Mouse (Mus musculus): ENCODE data around the gene Psmb8.

Psmb8 gene

DNA sequence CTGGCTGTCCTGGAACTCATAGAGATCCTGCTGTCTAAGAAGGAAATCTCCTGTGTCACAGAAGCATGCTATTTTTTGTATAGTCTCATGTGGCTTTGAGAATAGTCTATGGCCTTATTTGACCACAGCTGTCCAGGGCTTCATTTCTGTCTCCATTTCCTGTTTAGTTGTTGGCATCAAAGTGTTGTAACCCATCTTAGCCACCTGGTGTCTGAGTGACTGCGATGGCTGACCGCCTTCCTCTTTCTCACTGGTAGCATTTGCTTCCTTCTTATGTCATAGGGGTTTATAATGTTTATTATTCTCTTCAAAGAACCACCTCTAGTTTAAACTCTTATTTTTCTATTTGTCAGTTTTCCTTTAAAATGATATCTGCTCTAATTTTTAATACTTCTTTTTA lies 51.2 kb downstream of the Psmb8 start:
- no peak for DNase-seq (ENCODE audit: low spot score)

DNA sequence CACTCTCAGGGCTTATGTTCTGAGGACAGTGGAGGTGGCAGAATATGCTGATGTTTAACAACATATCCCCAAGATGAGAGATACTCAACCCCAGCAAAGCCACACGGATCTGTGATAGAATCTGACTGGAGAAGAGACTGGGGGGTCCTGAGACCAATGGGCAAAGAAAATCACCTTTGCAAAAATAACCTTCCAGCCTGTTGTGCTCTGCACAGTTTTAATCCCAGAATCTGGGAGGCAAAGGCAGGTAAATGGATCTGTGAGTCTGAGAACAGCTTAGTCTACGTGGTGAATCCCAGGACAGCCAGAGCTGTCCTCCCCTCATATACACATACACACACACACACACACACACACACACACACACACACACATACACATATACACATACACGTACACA lies 51.8 kb downstream of the Psmb8 start:
- DNase-seq (ENCODE audit: low spot score) = no peak

DNA sequence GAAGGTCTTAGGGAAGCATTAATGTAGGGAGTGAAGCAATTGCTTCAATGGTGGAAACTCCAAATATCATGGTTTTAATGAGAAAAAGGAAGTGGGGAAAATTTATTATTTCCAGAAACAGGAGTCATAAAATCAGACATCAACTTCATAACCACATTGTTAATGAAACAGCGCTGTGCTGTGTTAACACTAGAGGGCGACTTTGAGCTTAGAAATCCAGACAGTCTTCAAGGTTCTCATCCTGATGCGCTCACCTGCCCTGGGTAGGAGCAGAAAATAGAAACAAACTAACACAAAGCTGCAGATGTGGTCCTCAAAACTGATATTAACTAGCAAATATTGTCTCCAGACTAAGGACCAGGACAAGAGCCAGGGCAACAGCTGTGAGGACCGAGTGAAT lies 52.4 kb downstream of the Psmb8 start:
- DNase-seq (ENCODE audit: low spot score) = no peak

All from urinary bladder, postnatal 25 days (tissue).